Mouse (Mus musculus) CH12.LX (cell line): Measurements from ENCODE around the gene Adnp. TPM values are rescaled to one million over a fixed set of nuclear protein-coding genes. Genes with fewer than 3 reads are reported as not detected.
A peak's percentile ranks its signal among the peaks of the same experiment; 100 is the strongest.

ENCODE experiments used
- DNase-seq: peaks from one replicate; pipeline ENCODE4 v3.0.0-alpha.2; 2013; ENCODE audit errors: extremely low read depth
- H3K27ac ChIP-seq: 2 replicates; pipeline ENCODE4 v1.5.1; 2012; ENCODE audit warnings: low read depth, mild to moderate bottlenecking, control low read depth, moderate library complexity; ENCODE audit not compliant: insufficient read depth
- H3K27me3 ChIP-seq: replicated peaks from 2 replicates; pipeline ENCODE3; 2012; ENCODE audit warnings: inconsistent platforms
- H3K36me3 ChIP-seq, 2 experiments: replicated peaks in 1 of 2; 2 replicates each; pipeline versions ENCODE3 to v1.6.1; 2012; ENCODE audit warnings: inconsistent platforms in 1 of 2, low read length in 1 of 2, mild to moderate bottlenecking in 1 of 2, mixed read lengths in 1 of 2, moderate library complexity in 1 of 2; ENCODE audit not compliant: control insufficient read depth in 1 of 2, insufficient read depth in 1 of 2
- H3K4me1 ChIP-seq, 2 experiments: 2 replicates each; pipeline ENCODE4 v1.6.1; 2012; ENCODE audit warnings: inconsistent platforms in 1 of 2, moderate library complexity in 1 of 2; ENCODE audit not compliant: insufficient read depth in 2 of 2, control insufficient read depth in 1 of 2
- H3K4me2 ChIP-seq: 2 replicates; pipeline ENCODE4 v1.6.1; 2012; ENCODE audit warnings: low read depth, mild to moderate bottlenecking, control low read depth; ENCODE audit not compliant: poor library complexity, insufficient read depth, severe bottlenecking
- H3K4me3 ChIP-seq, 3 experiments: fragments of 150-350 bp in 1 of 3; sonication (generic) in 1 of 3; replicated peaks in 1 of 3; 2 replicates each; pipeline versions ENCODE3 to v1.5.1; 2011 to 2012; ENCODE audit warnings: low read depth in 2 of 3, low read length in 2 of 3, mild to moderate bottlenecking in 2 of 3, moderate library complexity in 2 of 3, control low read depth in 1 of 3, improper control_type of control experiment in 1 of 3, inconsistent platforms in 1 of 3, mixed read lengths in 1 of 3; ENCODE audit not compliant: poor library complexity in 1 of 3
- H3K79me2 ChIP-seq: replicated peaks from 2 replicates; pipeline ENCODE4 v1.6.1; 2012; ENCODE audit warnings: mild to moderate bottlenecking, moderate library complexity; ENCODE audit not compliant: control insufficient read depth, poor library complexity, insufficient read depth, severe bottlenecking; ENCODE audit errors: extremely low read depth
- H3K9ac ChIP-seq: 2 replicates; pipeline ENCODE4 v1.6.1; 2012; ENCODE audit warnings: low read depth, mild to moderate bottlenecking, control low read depth, moderate library complexity; ENCODE audit not compliant: insufficient read depth
- H3K9me3 ChIP-seq: replicated peaks from 2 replicates; pipeline ENCODE3; 2012; ENCODE audit warnings: low read length, inconsistent platforms, mixed read lengths
- BHLHE40 ChIP-seq: IDR thresholded peaks from 2 replicates; pipeline ENCODE4 v1.6.1; 2011; ENCODE audit warnings: mild to moderate bottlenecking, low read depth, low read length, improper control_type of control experiment
- CHD1 ChIP-seq: IDR thresholded peaks from 2 replicates; pipeline ENCODE4 v1.6.1; 2012; ENCODE audit warnings: low read depth, low read length, improper control_type of control experiment, inconsistent platforms
- CHD2 ChIP-seq: IDR thresholded peaks from 2 replicates; pipeline ENCODE4 v1.6.1; 2011; ENCODE audit warnings: low read length, improper control_type of control experiment
- CTCF ChIP-seq, 2 experiments: IDR thresholded peaks in 1 of 2; conservative IDR thresholded peaks in 1 of 2; 2 replicates each; pipeline ENCODE4 v1.5.1; 2011 to 2012; ENCODE audit warnings: low read depth in 2 of 2, low read length in 2 of 2, improper control_type of control experiment in 1 of 2, inconsistent platforms in 1 of 2, mild to moderate bottlenecking in 1 of 2, moderate library complexity in 1 of 2
- ELF1 ChIP-seq: IDR thresholded peaks from 2 replicates; pipeline ENCODE4 v1.6.1; 2014; ENCODE audit warnings: low read depth, mild to moderate bottlenecking, inconsistent platforms, low read length, improper control_type of control experiment
- ETS1 ChIP-seq: conservative IDR thresholded peaks from 2 replicates; pipeline ENCODE4 v1.6.1; 2012; ENCODE audit warnings: low read depth, mild to moderate bottlenecking, inconsistent platforms, low read length, improper control_type of control experiment, moderate library complexity
- GABPA ChIP-seq: IDR thresholded peaks from 2 replicates; pipeline ENCODE4 v1.6.1; 2012; ENCODE audit warnings: low read depth, low read length, improper control_type of control experiment, inconsistent platforms; ENCODE audit not compliant: insufficient replicate concordance
- HCFC1 ChIP-seq: IDR thresholded peaks from 2 replicates; pipeline ENCODE4 v1.6.1; 2012; ENCODE audit warnings: low read depth, mild to moderate bottlenecking, inconsistent platforms, low read length, improper control_type of control experiment
- IRF4 ChIP-seq: IDR thresholded peaks from 2 replicates; pipeline ENCODE4 v1.6.1; 2014; ENCODE audit warnings: low read depth, mild to moderate bottlenecking, inconsistent platforms, low read length, improper control_type of control experiment
- JUN ChIP-seq: IDR thresholded peaks from 2 replicates; pipeline ENCODE4 v1.6.1; 2011; ENCODE audit warnings: low read depth, mild to moderate bottlenecking, low read length, improper control_type of control experiment, moderate library complexity; ENCODE audit not compliant: insufficient read depth
- KAT2A ChIP-seq: IDR thresholded peaks from 2 replicates; pipeline ENCODE4 v1.6.1; 2012; ENCODE audit warnings: low read length, improper control_type of control experiment, inconsistent platforms; ENCODE audit not compliant: insufficient replicate concordance
- MAFK ChIP-seq: IDR thresholded peaks from 2 replicates; pipeline ENCODE4 v1.6.1; 2011; ENCODE audit warnings: low read length, improper control_type of control experiment; ENCODE audit not compliant: insufficient replicate concordance
- MAX ChIP-seq: IDR thresholded peaks from 2 replicates; pipeline ENCODE4 v1.6.1; 2011; ENCODE audit warnings: low read length, improper control_type of control experiment
- MAZ ChIP-seq: IDR thresholded peaks from 2 replicates; pipeline ENCODE4 v1.6.1; 2012; ENCODE audit warnings: low read depth, mild to moderate bottlenecking, inconsistent platforms, low read length, improper control_type of control experiment, moderate library complexity
- MEF2A ChIP-seq: IDR thresholded peaks from 2 replicates; pipeline ENCODE4 v1.6.1; 2014; ENCODE audit warnings: low read depth, mild to moderate bottlenecking, inconsistent platforms, low read length, improper control_type of control experiment, borderline replicate concordance
- MXI1 ChIP-seq: IDR thresholded peaks from 2 replicates; pipeline ENCODE4 v1.6.1; 2011; ENCODE audit warnings: mild to moderate bottlenecking, low read depth, low read length, improper control_type of control experiment
- MYC ChIP-seq: IDR thresholded peaks from 2 replicates; pipeline ENCODE4 v1.6.1; 2011; ENCODE audit warnings: low read depth, mild to moderate bottlenecking, improper control_type of control experiment, low read length
- NELFE ChIP-seq: IDR thresholded peaks from 2 replicates; pipeline ENCODE4 v1.6.1; 2011; ENCODE audit warnings: low read depth, low read length, improper control_type of control experiment
- NRF1 ChIP-seq: IDR thresholded peaks from 2 replicates; pipeline ENCODE4 v1.6.1; 2014; ENCODE audit warnings: low read depth, mild to moderate bottlenecking, inconsistent platforms, low read length, improper control_type of control experiment, moderate library complexity
- PAX5 ChIP-seq: IDR thresholded peaks from 2 replicates; pipeline ENCODE4 v1.6.1; 2012; ENCODE audit warnings: low read length, inconsistent platforms, mixed read lengths
- POLR2A ChIP-seq: IDR thresholded peaks from 2 replicates; pipeline ENCODE4 v1.6.1; 2011; ENCODE audit warnings: low read depth, mild to moderate bottlenecking, improper control_type of control experiment, low read length
- POLR2AphosphoS2 ChIP-seq: IDR thresholded peaks from 2 replicates; pipeline ENCODE4 v1.6.1; 2011; ENCODE audit warnings: low read depth, low read length, improper control_type of control experiment
- RAD21 ChIP-seq: IDR thresholded peaks from 2 replicates; pipeline ENCODE4 v1.6.1; 2011; ENCODE audit warnings: low read depth, mild to moderate bottlenecking, low read length, improper control_type of control experiment, moderate library complexity
- SIN3A ChIP-seq: IDR thresholded peaks from 2 replicates; pipeline ENCODE4 v1.6.1; 2012; ENCODE audit warnings: low read length, improper control_type of control experiment, inconsistent platforms
- SMC3 ChIP-seq: IDR thresholded peaks from 2 replicates; pipeline ENCODE4 v1.6.1; 2011; ENCODE audit warnings: low read depth, low read length, improper control_type of control experiment
- TBP ChIP-seq: conservative IDR thresholded peaks from 2 replicates; pipeline ENCODE4 v1.6.1; 2011; ENCODE audit warnings: low read depth, low read length, improper control_type of control experiment
- TCF12 ChIP-seq: IDR thresholded peaks from 2 replicates; pipeline ENCODE4 v1.6.1; 2014; ENCODE audit warnings: low read depth, mild to moderate bottlenecking, inconsistent platforms, low read length, improper control_type of control experiment
- USF1 ChIP-seq: IDR thresholded peaks from 2 replicates; pipeline ENCODE4 v1.6.1; 2014; ENCODE audit warnings: low read depth, mild to moderate bottlenecking, inconsistent platforms, low read length, improper control_type of control experiment
- USF2 ChIP-seq: conservative IDR thresholded peaks from 2 replicates; pipeline ENCODE4 v1.6.1; 2011; ENCODE audit warnings: low read depth, low read length, improper control_type of control experiment
- ZC3H11A ChIP-seq: IDR thresholded peaks from 2 replicates; pipeline ENCODE4 v1.6.1; 2012; ENCODE audit warnings: low read depth, mild to moderate bottlenecking, inconsistent platforms, low read length, improper control_type of control experiment
- ZKSCAN1 ChIP-seq: IDR thresholded peaks from 2 replicates; pipeline ENCODE4 v1.6.1; 2012; ENCODE audit warnings: low read depth, inconsistent platforms, low read length, improper control_type of control experiment, borderline replicate concordance
- ZMIZ1 ChIP-seq: IDR thresholded peaks from 2 replicates; pipeline ENCODE4 v1.6.1; 2012; ENCODE audit warnings: low read depth, mild to moderate bottlenecking, inconsistent platforms, low read length, improper control_type of control experiment
- ZNF384 ChIP-seq: IDR thresholded peaks from 2 replicates; pipeline ENCODE4 v1.6.1; 2012; ENCODE audit warnings: low read depth, low read length, improper control_type of control experiment, inconsistent platforms
- dilution Hi-C: fragments of 300-500 bp; cut with MboI; formaldehyde crosslinking; loops from 2 replicates; pipeline ENCODE4 v1.14.3; 2020; ENCODE audit warnings: low sequenced_read_pairs; ENCODE audit not compliant: extremely low pct_unique_long_range_greater_than_20kb, extremely low pct_ligation_motif_present
- in situ Hi-C: fragments of 300-500 bp; cut with MboI; formaldehyde crosslinking; loops from 3 replicates; pipeline ENCODE4 v1.14.3; 2019; ENCODE audit warnings: low sequenced_read_pairs, low pct_ligation_motif_present, low pct_unique_long_range_greater_than_20kb, mixed read lengths
- polyA plus RNA-seq: library from polyadenylated mRNA; unstranded; fragments of >175 nt; gene quantifications from 2 replicates; pipeline ENCODE4 v1.2.1, GENCODE M21; 2012; ENCODE audit warnings: low read depth; ENCODE audit not compliant: insufficient read length
- total RNA-seq, 2 experiments: library from RNA; depleted of rRNA; stranded (reverse); fragments of 300-350 nt in 1 of 2; fragments of >200 nt in 1 of 2; gene quantifications; 2 replicates each; pipeline ENCODE4 v1.2.3; 2012 to 2014

The Adnp gene
- total and polyA plus RNA-seq, 3 experiments = 1.3 to 12.9 (median 3.3) TPM

DNA sequence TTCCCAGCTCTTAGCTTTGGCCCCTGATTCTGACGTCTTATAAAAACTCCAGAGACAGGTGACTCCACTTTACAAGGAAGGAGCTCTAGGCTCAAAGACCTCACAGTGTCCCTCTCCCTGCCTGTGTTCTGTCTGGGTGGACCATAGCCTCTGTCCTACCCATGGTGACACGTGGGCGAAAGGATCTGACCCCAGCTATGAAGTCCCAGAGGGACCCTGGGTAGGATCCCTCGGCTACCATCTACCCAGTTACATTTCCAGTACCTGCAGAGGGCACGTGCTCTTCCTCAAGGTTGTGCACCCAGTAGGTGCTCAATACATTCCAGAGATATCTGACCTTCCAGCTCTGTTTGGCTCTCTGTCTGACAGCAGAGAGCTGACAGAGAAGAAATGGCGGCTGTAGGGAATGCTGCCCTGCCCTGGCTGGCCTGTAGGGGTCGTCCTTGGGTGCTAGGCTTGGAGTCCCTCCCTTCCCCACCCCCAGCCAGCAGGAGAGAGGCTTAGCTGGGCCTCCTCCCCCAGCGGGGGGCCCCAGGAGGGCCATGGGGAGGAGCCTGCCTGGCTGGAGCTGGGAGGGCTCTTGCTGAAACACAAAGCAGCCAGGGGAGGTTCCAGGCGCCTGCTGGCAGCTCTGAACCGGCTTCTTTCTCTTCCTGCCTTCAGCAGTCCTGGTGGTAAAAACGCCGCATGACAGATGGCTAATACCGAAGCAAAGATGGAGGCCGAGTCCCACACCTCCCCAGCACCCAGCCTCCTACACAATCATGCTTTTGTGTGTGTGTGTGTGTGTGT is 52.6 kb downstream of the Adnp start:
- DNase-seq = peak; percentile 98
- Histone ChIP-seq H3K4me1 (peaks cover 8 to 37% of the 10 kb centered on the region in 2 experiments), H3K27me3 (no peaks in the 10 kb centered on the region), H3K9ac (peak overlapping the region; percentile 36), H3K27ac (no peak overlapping the region), H3K36me3 (peaks cover 0 to 13% of the 10 kb centered on the region in 2 experiments), H3K9me3 (no peaks in the 10 kb centered on the region), H3K79me2 (no peaks in the 10 kb centered on the region), H3K4me3 (peak overlapping the region; percentile 20 to 68 (median 44)), H3K4me2 (peak overlapping the region; percentile 53)
- in situ Hi-C loops = no loop called here
- TF ChIP-seq ZMIZ1 = peak; percentile 66
- no peak for TF ChIP-seq USF2
- TF ChIP-seq JUN = no peak
- TF ChIP-seq TBP = 0 out of 2 replicates have a peak, but pooled peaks have one; percentile 58
- TF ChIP-seq CHD1 = no peak
- TF ChIP-seq ZNF384 = no peak
- peak; percentile 60 for TF ChIP-seq RAD21
- TF ChIP-seq ETS1 = peak; percentile 36
- no peak for TF ChIP-seq KAT2A
- TF ChIP-seq GABPA = no peak
- peak; percentile 14 for TF ChIP-seq MYC
- TF ChIP-seq USF1 = no peak
- peak; percentile 74 for TF ChIP-seq ELF1
- peak; percentile 70; the same call in 1 of the 2 replicates for TF ChIP-seq IRF4
- TF ChIP-seq POLR2A = peak; percentile 81
- peak; percentile 49; the same call in 1 of the 2 replicates for TF ChIP-seq MXI1
- TF ChIP-seq HCFC1 = peak; percentile 63
- no peak for TF ChIP-seq MAFK
- peak; percentile 68; the same call in 1 of the 2 replicates for TF ChIP-seq MAX
- no peak for TF ChIP-seq PAX5
- TF ChIP-seq SIN3A = peak; percentile 63; the same call in 1 of the 2 replicates
- peak; percentile 74 for TF ChIP-seq NELFE
- 0 out of 2 replicates have a peak, but pooled peaks have one; percentile 9 for TF ChIP-seq ZKSCAN1
- peak; percentile 53 for TF ChIP-seq SMC3
- TF ChIP-seq POLR2AphosphoS2 = no peak
- peak; percentile 70 for TF ChIP-seq TCF12
- peak; percentile 24; the same call in 1 of the 2 replicates for TF ChIP-seq NRF1
- no peak for TF ChIP-seq ZC3H11A
- TF ChIP-seq CTCF (conservative IDR thresholded peaks at IDR 0.05 in 1 of 2, IDR thresholded peaks at IDR 0.05 in 1 of 2; ENCODE audit: low read depth in 2 of 2, low read length in 2 of 2) = peak; percentile 55 to 86
- TF ChIP-seq BHLHE40 = peak; percentile 58
- peak; percentile 86 for TF ChIP-seq MEF2A
- peak; percentile 97 for TF ChIP-seq MAZ
- peak; percentile 93 for TF ChIP-seq CHD2
- dilution Hi-C loops = no loop called here
